Mouse (Mus musculus) cerebellum, adult (tissue): ENCODE measurements at regions not wholly inside any gene's neighbourhood (a gene's known extent, or its start where the extent isn't known, plus 50 kb on each side); places are given as distances from the start of the nearest gene placed in this dataset.

Experiments used
- ATAC-seq: cut with Nextera tagmentation; 2 replicates; pipeline ENCODE4 v1.9.2; 2017; ENCODE audit warnings: mild to moderate bottlenecking, moderate library complexity, mixed read lengths; ENCODE audit not compliant: insufficient number of reproducible peaks, low FRiP score, low TSS enrichment

DNA sequence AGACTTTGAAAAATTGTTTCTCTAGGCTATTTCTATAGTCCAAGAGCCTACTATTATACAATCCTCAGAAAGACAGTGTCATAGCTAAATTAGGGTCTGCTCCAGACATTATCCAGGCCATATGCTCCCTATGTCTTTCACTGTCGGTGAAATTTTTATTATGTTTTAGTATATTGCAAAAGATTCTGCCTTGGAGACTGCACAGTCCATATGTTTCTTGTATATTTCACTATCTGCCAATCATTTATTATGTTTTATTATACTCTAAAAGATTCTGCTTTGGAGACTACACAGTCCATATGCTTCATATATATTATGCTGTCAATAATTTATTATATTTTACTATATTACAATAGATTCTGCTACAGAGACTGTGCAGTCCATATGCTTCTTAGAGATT is 564.3 kb upstream of the 4931417E11Rik start:
- ATAC-seq = no peak

DNA sequence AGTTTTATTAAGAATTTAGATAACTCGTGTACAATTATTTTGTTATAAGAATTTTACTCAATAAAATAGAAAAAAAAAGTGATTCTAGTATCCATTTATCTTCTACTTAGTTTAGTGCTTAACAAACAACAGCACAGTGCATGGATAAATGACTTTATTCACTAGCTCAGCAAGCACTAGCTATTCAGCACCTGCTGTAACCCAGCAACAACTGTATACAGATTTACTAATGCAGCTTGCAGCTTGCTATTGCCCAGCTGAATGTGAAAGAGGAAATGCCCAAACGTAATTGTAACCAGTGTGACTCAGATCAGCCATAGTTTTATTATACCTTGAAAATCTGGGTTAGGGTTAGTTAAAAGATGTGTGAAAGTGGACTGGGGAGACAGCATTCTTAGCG is 547.6 kb upstream of the 4931417E11Rik start:
- no peak for ATAC-seq

DNA sequence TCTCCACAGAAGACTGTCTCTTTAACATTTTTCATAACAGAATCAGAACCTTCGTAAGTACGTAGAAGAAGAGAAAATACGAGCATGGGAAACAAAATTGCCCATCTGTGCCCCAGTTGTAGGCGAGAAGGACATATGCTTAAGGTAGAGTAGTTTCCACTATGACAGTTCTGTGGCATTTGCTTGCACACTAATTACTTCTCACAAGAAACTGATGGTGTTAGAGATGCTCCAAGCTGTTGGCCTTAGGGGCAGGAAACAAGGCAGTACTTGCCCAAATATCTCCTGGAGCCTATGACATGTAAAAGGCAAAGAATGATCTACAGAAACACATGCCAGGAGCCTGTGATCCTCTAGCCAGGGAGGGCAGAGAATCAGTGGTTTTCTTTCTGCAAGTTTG is 512.3 kb upstream of the 4931417E11Rik start:
- no peak for ATAC-seq

- ATAC-seq = no peak
Measured at GRCm38 (mm10) chr6:73949934-73950293, 480.4 kb upstream of the 4931417E11Rik start.

DNA sequence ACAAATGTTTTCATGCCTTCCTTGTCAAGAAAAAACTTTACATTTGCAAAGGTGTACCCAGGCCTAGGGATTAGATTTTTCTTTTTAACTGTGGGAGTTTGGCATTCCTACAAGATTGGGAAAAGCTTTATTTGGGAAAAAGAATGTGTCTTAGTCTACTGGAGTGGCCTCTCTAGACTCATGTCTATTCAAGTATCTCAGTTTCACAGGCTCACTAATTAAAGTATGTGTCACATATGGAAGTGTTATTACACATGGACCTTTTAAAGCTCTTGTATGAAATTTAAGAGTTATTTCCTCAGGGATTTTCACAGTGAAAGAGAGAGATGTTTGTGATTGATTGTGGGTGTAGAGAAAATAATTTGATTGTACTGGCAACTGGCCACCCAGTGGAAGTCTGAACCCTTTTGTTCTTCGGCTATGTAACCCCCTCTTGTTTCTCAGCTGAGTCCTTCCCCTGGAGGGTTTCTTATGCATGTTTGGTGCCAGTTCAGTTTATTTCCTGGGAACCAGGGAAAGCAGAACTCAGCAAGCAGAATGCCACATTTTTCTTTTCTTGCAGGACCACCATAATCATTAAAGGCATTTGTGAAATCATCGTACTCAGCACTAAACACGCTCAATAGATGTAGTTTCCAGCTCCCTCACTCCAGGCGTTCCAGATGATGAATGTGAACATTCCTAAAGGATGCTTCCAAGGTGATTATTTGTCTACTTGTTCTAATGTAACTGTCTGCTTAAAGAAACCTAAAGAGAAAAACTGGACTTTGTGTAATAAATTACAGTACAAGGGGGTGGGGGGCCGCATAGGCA is 479.9 kb upstream of the 4931417E11Rik start:
- ATAC-seq = no peak

- ATAC-seq = peak; percentile 92
Measured at GRCm38 (mm10) chr6:73913426-73914404, 444.2 kb upstream of the 4931417E11Rik start.

- ATAC-seq = no peak
Measured at GRCm38 (mm10) chr6:73889144-73889795, 419.8 kb upstream of the 4931417E11Rik start.

DNA sequence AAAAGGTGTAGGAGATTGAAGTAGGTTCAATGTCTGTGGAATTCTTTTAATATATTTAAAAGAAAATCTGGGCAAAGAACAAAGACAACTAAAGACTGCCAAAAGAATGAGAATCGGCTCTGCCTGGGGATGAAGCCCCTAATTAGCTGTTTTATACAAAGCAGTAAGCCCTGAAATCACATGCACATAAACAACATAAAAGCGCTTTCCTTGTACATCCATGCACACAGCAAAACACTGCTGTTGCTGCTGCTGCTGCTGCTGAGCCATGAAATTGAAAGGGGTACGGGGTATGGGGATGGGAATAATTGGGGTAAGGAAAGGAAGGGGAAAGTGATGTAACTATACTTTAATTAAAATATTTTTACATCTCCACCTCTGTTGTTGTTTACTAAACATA is 409.2 kb upstream of the 4931417E11Rik start:
- ATAC-seq = no peak

DNA sequence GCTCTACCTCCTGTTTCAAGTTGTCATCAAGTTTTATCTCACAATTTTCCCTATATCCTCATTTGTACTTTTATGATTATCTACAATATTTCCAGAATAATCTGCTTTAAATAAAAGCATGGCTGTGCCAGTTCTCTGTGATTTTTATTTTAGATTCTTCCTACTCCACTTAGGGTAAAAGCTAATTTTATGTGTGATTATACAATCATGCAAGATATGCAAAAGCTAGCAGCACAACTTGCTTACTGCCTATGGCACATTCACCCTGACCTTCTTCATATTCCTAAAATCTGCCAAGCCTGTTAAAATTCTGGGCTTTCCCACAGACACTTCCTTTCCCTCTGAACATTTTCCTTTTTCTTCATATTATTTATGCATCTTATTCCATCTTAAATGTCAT is 399.2 kb upstream of the 4931417E11Rik start:
- no peak for ATAC-seq
